Mouse (Mus musculus) megakaryocyte, embryonic 14.5 days (primary cell): ENCODE results near the gene Fyttd1. TPM values are rescaled to one million over a fixed set of nuclear protein-coding genes. Genes with fewer than 3 reads are reported as not detected.
"Not testable (repeated sequence)": the region's sequence is repeated elsewhere in the genome, so short reads cannot be mapped to it uniquely, and the experiment has no call there.

ENCODE experiments used
- H3K27me3 ChIP-seq: replicated peaks from 2 replicates; pipeline ENCODE3; 2012; ENCODE audit warnings: inconsistent platforms
- H3K36me3 ChIP-seq: replicated peaks from 2 replicates; pipeline ENCODE3; 2012; ENCODE audit warnings: low read length, inconsistent platforms, mixed read lengths
- H3K4me1 ChIP-seq: 2 replicates; pipeline ENCODE4 v1.6.1; 2012; ENCODE audit warnings: inconsistent platforms
- H3K4me3 ChIP-seq: replicated peaks from 2 replicates; pipeline ENCODE3; 2012; ENCODE audit warnings: moderate library complexity, mild to moderate bottlenecking, inconsistent platforms
- H3K9me3 ChIP-seq: 2 replicates; pipeline ENCODE4 v1.6.1; 2012; ENCODE audit warnings: inconsistent platforms
- FLI1 ChIP-seq: IDR thresholded peaks from 2 replicates; pipeline ENCODE4 v1.6.1; 2012; ENCODE audit warnings: low read length, inconsistent platforms, mixed read lengths
- GATA1 ChIP-seq: IDR thresholded peaks from 3 replicates; pipeline ENCODE4 v1.6.1; 2012; ENCODE audit warnings: mixed read lengths, low read length, inconsistent platforms, borderline replicate concordance
- polyA plus RNA-seq: library from polyadenylated mRNA; stranded (reverse); fragments of >175 nt; gene quantifications from 2 replicates; pipeline ENCODE4 v1.2.3, GENCODE M21; 2012; ENCODE audit warnings: low replicate concordance; ENCODE audit not compliant: insufficient read depth

Fyttd1 gene
- polyA plus RNA-seq, 1 experiment, result 57.2 TPM

DNA sequence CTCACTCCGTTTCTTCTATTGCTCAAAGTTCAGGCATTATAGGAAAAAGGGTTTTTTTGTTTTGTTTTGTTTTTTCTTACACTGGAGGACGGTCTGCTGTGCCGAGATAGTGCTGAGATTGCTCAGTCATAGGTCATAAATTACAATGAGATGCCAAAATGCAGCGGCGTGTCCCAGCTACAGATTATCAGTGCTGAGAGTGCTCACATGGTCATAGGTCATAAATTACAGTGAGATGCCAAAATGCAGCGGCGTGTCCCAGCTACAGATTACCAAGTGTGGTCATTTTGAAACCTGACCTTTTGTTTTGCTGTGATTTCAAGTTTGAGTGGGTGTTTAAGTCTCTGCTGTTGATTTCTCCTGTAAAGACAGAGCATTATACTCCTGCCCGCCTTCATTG is 29.4 kb downstream of the Fyttd1 start:
- H3K4me1 ChIP-seq, result peaks cover 25% of the 10 kb centered on the region

GRCm38 (mm10) chr16:32913212-32913611 is 35.9 kb downstream of the Fyttd1 start:
- no peak overlapping the region for H3K4me3 ChIP-seq
- H3K4me1 ChIP-seq, result peaks cover 53% of the 10 kb centered on the region
- no peaks in the 10 kb centered on the region for H3K9me3 ChIP-seq
- no peaks in the 10 kb centered on the region for H3K27me3 ChIP-seq
- H3K36me3 ChIP-seq, result peaks cover under 1% of the 10 kb centered on the region
- TF ChIP-seq GATA1 (no peak), FLI1 (no peak)

More for the DNA sequence above, 29.4 kb downstream of the Fyttd1 start:
- Histone ChIP-seq H3K27me3 (no peaks in the 10 kb centered on the region), H3K36me3 (peaks cover 47% of the 10 kb centered on the region), H3K9me3 (no peaks in the 10 kb centered on the region), H3K4me3 (no peak overlapping the region)
- TF ChIP-seq FLI1 (no peak), GATA1 (no peak)

DNA sequence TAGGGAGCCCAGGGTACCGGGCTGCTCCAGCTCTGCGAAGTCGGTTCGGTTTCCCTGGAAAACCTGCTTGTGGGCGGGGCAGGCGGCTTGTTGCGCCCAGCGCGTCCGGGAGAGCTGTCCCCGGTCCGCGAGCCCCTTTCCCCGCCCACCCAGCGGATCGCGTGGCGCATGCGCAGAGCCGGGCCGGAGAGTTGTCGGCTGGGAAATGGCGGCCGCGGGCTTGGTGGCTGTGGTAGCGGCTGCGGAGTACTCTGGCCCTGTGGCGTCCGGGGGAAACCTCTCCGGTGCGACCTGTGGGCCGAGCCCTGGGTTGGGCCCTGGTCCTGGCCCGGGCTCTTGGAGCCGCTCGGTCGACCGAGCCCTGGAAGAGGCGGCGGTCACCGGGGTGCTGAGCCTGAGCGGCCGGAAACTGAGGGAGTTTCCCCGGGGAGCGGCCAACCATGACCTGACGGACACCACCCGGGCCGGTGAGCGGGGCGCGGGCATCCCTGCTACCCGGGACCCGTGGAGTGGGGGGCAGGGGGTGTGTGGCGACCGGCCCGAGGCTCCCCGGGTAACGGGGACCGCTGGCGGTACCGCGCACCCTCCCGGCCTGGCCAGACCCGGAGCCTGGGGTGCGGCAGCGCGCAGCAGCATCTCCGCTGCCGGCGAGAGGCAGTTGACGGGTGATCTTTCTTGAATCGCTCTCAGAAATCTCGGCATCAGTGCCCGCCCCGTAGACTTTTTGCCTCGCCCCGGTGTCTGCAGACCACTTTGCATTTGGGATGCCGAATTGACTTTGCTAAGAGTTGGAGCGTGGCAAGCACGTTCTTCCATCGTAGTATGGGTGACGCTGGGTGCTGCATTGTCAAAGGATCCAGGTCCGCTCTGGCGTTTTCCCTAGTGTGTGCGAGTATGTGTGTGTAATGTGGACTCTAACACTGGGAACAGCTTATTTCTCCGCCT is 36.9 kb downstream of the Fyttd1 start, which contains the start of gene Lrch3:
Lrch3 (plus strand) TSS at position 164 of the 945 bp plus-strand sequence.
- Histone ChIP-seq H3K4me1 (peaks cover 55% of the 10 kb centered on the region), H3K4me3 (peak within 1 kb of the TSS; percentile 99), H3K27me3 (no peaks in the 10 kb centered on the region), H3K9me3 (no peaks in the 10 kb centered on the region), H3K36me3 (peaks cover 5% of the 10 kb centered on the region)
- no peak for TF ChIP-seq FLI1
- TF ChIP-seq GATA1, result no peak

DNA sequence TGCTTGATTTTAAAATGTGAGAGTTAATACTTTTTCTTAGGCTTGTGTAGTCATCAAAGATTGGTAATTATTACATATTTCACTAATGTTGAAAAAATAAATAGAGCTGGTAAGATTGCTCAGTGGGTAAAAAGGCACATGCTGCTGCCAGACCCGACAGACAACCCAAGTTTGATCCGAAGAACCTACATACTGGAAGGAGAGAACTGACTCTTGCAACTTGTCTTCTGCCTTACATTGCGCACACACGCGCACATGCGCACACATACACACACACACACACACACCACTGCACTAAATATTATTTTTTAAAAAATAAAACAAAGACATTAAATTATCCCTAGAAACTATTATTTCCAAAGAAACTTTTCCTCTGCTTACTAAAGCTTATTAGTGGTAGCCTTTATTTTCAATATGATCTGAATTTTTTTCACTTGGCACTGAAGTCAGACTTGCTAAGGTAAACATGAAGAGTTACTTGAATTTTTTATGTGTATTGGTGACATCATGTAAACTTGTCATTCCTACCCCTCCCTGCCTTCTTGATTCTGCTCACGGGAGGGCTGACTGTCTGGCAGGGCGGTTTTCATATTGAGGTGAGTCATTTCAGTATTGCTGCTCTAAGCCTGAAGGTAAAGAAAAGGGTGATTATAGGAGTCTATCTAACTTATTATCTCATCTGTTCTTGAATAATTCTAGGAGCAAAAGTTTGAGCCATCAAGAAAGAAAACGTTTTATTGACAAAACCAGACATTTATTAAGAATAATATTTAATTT is 38.2 kb downstream of the Fyttd1 start:
- Histone ChIP-seq H3K27me3 (no peaks in the 10 kb centered on the region), H3K36me3 (peaks cover 16% of the 10 kb centered on the region), H3K4me1 (peaks cover 43% of the 10 kb centered on the region), H3K9me3 (no peaks in the 10 kb centered on the region), H3K4me3 (peak overlapping the region; percentile 99)
- TF ChIP-seq FLI1, result no peak
- TF ChIP-seq GATA1, result no peak

DNA sequence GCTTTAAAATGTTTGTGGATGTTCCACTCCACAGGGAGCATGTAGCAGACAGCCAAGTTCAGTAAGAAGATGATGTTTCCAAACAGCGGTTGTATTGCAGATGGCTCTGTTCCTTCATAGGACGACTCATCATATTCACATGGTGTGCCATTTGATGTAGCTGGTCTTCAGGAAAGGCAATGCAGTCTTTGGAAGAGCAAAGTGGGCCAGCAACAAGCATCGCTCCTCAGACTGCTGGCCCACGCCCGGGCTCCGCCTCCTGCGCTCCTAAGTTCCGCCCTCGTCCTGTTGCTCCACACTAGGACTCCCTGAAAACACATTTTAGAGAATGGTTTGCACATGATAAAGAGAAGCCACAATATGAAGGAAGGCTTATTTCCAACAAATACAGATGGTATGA is 49.3 kb downstream of the Fyttd1 start:
- Histone ChIP-seq H3K36me3 (peaks cover 29% of the 10 kb centered on the region), H3K4me1 (peaks cover 37% of the 10 kb centered on the region)
- H3K9me3 ChIP-seq, H3K4me3 ChIP-seq, H3K27me3 ChIP-seq: not testable (repeated sequence)

DNA sequence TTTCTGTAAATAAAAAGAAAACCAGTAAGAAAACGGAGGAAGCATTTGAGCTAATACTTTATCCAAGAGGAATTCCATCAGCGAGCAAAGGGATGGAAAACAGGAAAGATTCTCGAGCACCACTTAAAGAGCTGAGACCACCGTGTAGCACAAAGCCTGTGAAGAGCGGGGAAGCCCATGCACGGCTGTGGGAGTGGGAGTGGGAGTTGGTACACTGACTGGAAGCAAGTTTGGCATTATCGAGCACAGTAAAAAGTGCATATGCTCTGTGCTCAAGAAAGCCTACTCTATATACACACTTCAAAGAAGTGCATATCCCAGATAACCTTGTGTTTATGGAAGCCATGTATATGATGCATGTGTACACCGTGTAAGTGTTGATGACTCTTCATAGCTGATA is 49.7 kb downstream of the Fyttd1 start:
- Histone ChIP-seq H3K4me3 (no peak overlapping the region), H3K9me3 (no peaks in the 10 kb centered on the region; the same call in 1 of the 2 replicates), H3K27me3 (no peaks in the 10 kb centered on the region), H3K36me3 (peaks cover 31% of the 10 kb centered on the region), H3K4me1 (peaks cover 40% of the 10 kb centered on the region)
- TF ChIP-seq FLI1, result no peak
- TF ChIP-seq GATA1, result no peak

GRCm38 (mm10) chr16:32929918-32930317 is 52.6 kb downstream of the Fyttd1 start:
- Histone ChIP-seq H3K4me3 (no peak overlapping the region), H3K9me3 (no peaks in the 10 kb centered on the region), H3K27me3 (no peaks in the 10 kb centered on the region), H3K36me3 (peaks cover 39% of the 10 kb centered on the region), H3K4me1 (peaks cover 62% of the 10 kb centered on the region)
- TF ChIP-seq FLI1 (no peak), GATA1 (no peak)

DNA sequence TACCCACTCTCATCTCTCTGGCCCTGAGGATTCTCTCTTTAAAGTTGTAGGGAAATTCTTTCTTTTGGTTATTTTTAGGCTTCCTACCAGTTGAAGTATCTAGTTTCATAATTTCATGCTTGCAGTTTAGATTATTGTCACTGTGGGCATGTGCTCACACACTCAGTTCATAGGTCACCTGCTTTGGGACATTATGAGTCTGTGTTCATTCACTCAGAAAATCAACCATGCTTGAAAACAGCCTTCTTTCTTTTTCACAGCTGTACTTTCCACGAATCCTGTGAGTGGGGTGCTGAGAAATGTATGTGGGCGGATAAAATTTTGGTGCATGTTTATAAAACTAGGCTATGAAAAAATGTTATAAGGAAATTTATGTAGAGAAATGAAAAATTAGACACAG is 57.2 kb downstream of the Fyttd1 start:
- peaks cover 29% of the 10 kb centered on the region for H3K36me3 ChIP-seq
- no peak overlapping the region for H3K4me3 ChIP-seq
- peaks cover 60% of the 10 kb centered on the region for H3K4me1 ChIP-seq
- no peak for TF ChIP-seq FLI1
- H3K9me3 ChIP-seq, result no peaks in the 10 kb centered on the region
- no peaks in the 10 kb centered on the region for H3K27me3 ChIP-seq

DNA sequence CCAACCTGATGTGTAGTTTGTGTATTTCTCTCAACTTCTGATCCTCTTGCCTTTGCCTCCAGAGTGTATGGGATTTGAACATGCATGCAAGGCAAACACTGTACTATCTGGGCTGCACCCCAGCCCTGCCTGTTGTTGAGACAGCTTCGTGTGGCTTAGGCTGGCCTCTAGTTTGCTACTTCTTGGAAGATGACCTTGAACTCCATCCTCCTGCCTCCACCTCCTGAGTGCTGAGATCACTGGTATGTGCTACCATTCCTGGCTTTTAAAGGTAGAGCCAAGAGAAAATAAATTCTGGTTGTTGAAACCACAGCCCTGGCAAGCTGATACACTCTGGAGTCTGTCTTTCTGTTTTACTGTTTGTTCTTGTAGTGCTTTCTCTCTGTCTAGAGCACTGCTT is 57.8 kb downstream of the Fyttd1 start:
- peaks cover 59% of the 10 kb centered on the region for H3K4me1 ChIP-seq

DNA sequence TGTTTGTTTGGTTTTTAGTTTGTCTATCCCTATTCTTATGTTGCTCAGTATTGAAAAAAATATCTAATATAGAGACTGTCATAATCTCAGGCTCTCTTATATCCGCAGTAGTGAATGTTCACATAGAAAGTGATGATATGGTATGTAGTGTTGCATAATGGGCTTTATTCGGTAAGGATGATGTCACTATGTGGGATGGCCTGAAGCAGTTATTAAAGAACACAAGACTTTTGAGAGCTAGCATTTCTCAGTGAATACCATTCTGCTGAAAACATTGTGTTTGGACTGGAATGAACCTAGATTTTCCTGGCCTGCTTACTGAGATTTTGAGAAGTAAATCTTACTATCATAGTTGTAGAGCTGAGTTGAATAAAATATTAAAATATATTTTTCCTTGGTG is 60.1 kb downstream of the Fyttd1 start:
- H3K36me3 ChIP-seq, result peaks cover 30% of the 10 kb centered on the region
- H3K9me3 ChIP-seq, result peaks cover 7% of the 10 kb centered on the region
- H3K27me3 ChIP-seq, result no peaks in the 10 kb centered on the region
- peaks cover 53% of the 10 kb centered on the region for H3K4me1 ChIP-seq
- TF ChIP-seq GATA1 (no peak), FLI1 (no peak)
- no peak overlapping the region for H3K4me3 ChIP-seq

More for the DNA sequence above, 57.8 kb downstream of the Fyttd1 start:
- no peaks in the 10 kb centered on the region for H3K9me3 ChIP-seq
- TF ChIP-seq FLI1, result no peak
- TF ChIP-seq GATA1, result no peak
- H3K27me3 ChIP-seq, result no peaks in the 10 kb centered on the region
- peaks cover 29% of the 10 kb centered on the region for H3K36me3 ChIP-seq
- peak overlapping the region; percentile 24 for H3K4me3 ChIP-seq

GRCm38 (mm10) chr16:32939301-32939700 is 62.0 kb downstream of the Fyttd1 start:
- Histone ChIP-seq H3K36me3 (peaks cover 31% of the 10 kb centered on the region), H3K4me1 (peaks cover 40% of the 10 kb centered on the region), H3K9me3 (peaks cover 12% of the 10 kb centered on the region)
- not testable (repeated sequence) for H3K4me3 ChIP-seq, H3K27me3 ChIP-seq

GRCm38 (mm10) chr16:32939716-32940115 is 62.4 kb downstream of the Fyttd1 start:
- Histone ChIP-seq H3K36me3 (peaks cover 32% of the 10 kb centered on the region), H3K9me3 (peaks cover 12% of the 10 kb centered on the region), H3K4me1 (peaks cover 36% of the 10 kb centered on the region)
- H3K4me3 ChIP-seq, H3K27me3 ChIP-seq: not testable (repeated sequence)

DNA sequence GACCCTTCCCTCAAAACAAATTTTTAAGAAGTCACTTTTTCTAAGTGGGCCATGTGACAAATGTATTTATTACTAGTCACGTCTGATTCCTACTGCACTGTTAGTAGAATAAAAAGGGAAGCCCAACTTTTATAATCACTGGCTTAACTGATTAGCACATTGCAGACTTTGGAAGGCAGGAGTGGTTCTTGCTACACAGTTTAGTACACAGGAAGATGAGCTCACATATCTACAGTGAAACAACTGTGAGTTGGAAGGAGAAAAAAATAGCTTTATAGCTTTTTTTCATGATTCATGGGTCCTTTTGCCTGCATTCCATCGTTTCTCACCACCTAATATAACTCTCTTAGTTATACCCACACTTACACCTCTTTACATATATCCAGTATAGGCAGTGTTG is 63.9 kb downstream of the Fyttd1 start:
- not testable (repeated sequence) for H3K4me3 ChIP-seq, H3K27me3 ChIP-seq
- peaks cover 20% of the 10 kb centered on the region for H3K4me1 ChIP-seq
- H3K9me3 ChIP-seq, result peaks cover 18% of the 10 kb centered on the region
- H3K36me3 ChIP-seq, result peaks cover 34% of the 10 kb centered on the region
